Mouse (Mus musculus) stomach, embryonic 16.5 days (tissue): Measurements from ENCODE around the gene Ppp1r14a. TPM values are rescaled to one million over a fixed set of nuclear protein-coding genes. Genes with fewer than 3 reads are reported as not detected.

Source experiments
- ATAC-seq: fragments of 200-750 bp; cut with Nextera tagmentation; 2 replicates; pipeline ENCODE4 v1.8.0; 2017; ENCODE audit warnings: moderate number of reproducible peaks, moderate TSS enrichment; ENCODE audit not compliant: insufficient read depth, low FRiP score
- H3K27ac ChIP-seq: fragments of 300-500 bp; sonication (generic); 2 replicates; pipeline ENCODE4 v1.5.1; 2014; ENCODE audit warnings: low read length
- H3K27me3 ChIP-seq: fragments of 300-500 bp; sonication (generic); 2 replicates; pipeline ENCODE4 v1.6.1; 2014; ENCODE audit warnings: low read length, control low read depth, mixed read lengths; ENCODE audit not compliant: control insufficient read depth, insufficient read depth
- H3K36me3 ChIP-seq: fragments of 300-500 bp; sonication (generic); 2 replicates; pipeline ENCODE4 v1.6.1; 2014; ENCODE audit warnings: low read length; ENCODE audit not compliant: control insufficient read depth, insufficient read depth
- H3K4me1 ChIP-seq: fragments of 300-500 bp; sonication (generic); 2 replicates; pipeline ENCODE4 v1.6.1; 2014; ENCODE audit warnings: low read length, control low read depth, mixed read lengths; ENCODE audit not compliant: control insufficient read depth, insufficient read depth
- H3K4me2 ChIP-seq: fragments of 300-500 bp; sonication (generic); 2 replicates; pipeline ENCODE4 v1.6.1; 2014; ENCODE audit warnings: low read depth, low read length, mixed read lengths
- H3K4me3 ChIP-seq: fragments of 300-500 bp; sonication (generic); replicated peaks from 2 replicates; pipeline ENCODE4 v1.5.1; 2014; ENCODE audit warnings: mild to moderate bottlenecking, low read length
- H3K9ac ChIP-seq: fragments of 300-500 bp; sonication (generic); 2 replicates; pipeline ENCODE4 v1.6.1; 2014; ENCODE audit warnings: low read length
- H3K9me3 ChIP-seq: fragments of 300-500 bp; sonication (generic); replicated peaks from 2 replicates; pipeline ENCODE4 v1.6.1; 2016; ENCODE audit warnings: low read length, control low read depth; ENCODE audit not compliant: control insufficient read depth
- WGBS: fragments of 180-500 bp; shearing (Covaris S2); extraction: QIAGEN DNeasy Blood & Tissue Kit; methylation state at CpG from one replicate; pipeline ENCODE4 v1.1.7; 2014; 5-methylcytosine and 5-hydroxymethylcytosine counted together
- polyA plus RNA-seq: library from polyadenylated mRNA; unstranded; fragments of >200 nt; fragmentation: Nextera tagmentation; extraction: Ambion mirVana; gene quantifications from 2 replicates; pipeline ENCODE4 v1.2.1, GENCODE M21; 2015

Ppp1r14a gene
- polyA plus RNA-seq, 1 experiment from 2014 or later = 48.8 TPM

GRCm38 (mm10) chr7:29313572-29314261, 24.6 kb downstream of the Ppp1r14a start:
- H3K4me1 ChIP-seq = peaks cover 34% of the 10 kb centered on the region
- 51% methylated on average over 9 of the region's 9 CpGs for WGBS
- no peak for ATAC-seq
- H3K27ac ChIP-seq = no peak overlapping the region
- H3K36me3 ChIP-seq = no peaks in the 10 kb centered on the region
- no peak overlapping the region for H3K4me2 ChIP-seq
- peaks cover 3% of the 10 kb centered on the region; the same call in 1 of the 2 replicates for H3K27me3 ChIP-seq
- H3K9ac ChIP-seq = no peak overlapping the region
- no peaks in the 10 kb centered on the region for H3K9me3 ChIP-seq
- no peak overlapping the region for H3K4me3 ChIP-seq

- no peak overlapping the region for H3K9ac ChIP-seq
Observed at GRCm38 (mm10) chr7:29314844-29315628, 25.9 kb downstream of the Ppp1r14a start.

GRCm38 (mm10) chr7:29316137-29316734, 27.1 kb downstream of the Ppp1r14a start:
- Histone ChIP-seq H3K9ac (peak overlapping the region; percentile 31; the same call in 1 of the 2 replicates), H3K27me3 (no peaks in the 10 kb centered on the region; the same call in 1 of the 2 replicates), H3K36me3 (no peaks in the 10 kb centered on the region), H3K4me3 (no peak overlapping the region), H3K27ac (peak overlapping the region; percentile 86), H3K4me1 (peaks cover 42% of the 10 kb centered on the region), H3K4me2 (no peak overlapping the region), H3K9me3 (no peaks in the 10 kb centered on the region)
- 67% methylated on average over 17 of the region's 17 CpGs for WGBS
- no peak for ATAC-seq

More at GRCm38 (mm10) chr7:29314844-29315628, 25.9 kb downstream of the Ppp1r14a start:
- Histone ChIP-seq H3K27ac (no peak overlapping the region), H3K4me1 (peaks cover 36% of the 10 kb centered on the region), H3K36me3 (no peaks in the 10 kb centered on the region), H3K27me3 (no peaks in the 10 kb centered on the region; the same call in 1 of the 2 replicates), H3K4me2 (no peak overlapping the region), H3K4me3 (no peak overlapping the region), H3K9me3 (no peaks in the 10 kb centered on the region)
- no peak for ATAC-seq
- 77% methylated on average over 13 of the region's 13 CpGs for WGBS

GRCm38 (mm10) chr7:29316976-29317375, 27.9 kb downstream of the Ppp1r14a start:
- Histone ChIP-seq H3K4me3 (no peak overlapping the region), H3K36me3 (no peaks in the 10 kb centered on the region), H3K4me1 (peaks cover 42% of the 10 kb centered on the region), H3K4me2 (peak overlapping the region; percentile 46), H3K9me3 (no peaks in the 10 kb centered on the region), H3K27ac (peak overlapping the region; percentile 86), H3K27me3 (no peaks in the 10 kb centered on the region), H3K9ac (peak overlapping the region; percentile 60)
- ATAC-seq = peak; percentile 26; the same call in 1 of the 2 replicates
- 5% methylated on average over 10 of the region's 10 CpGs for WGBS

- ATAC-seq = peak; percentile 35; the same call in 1 of the 2 replicates
- Histone ChIP-seq H3K36me3 (no peaks in the 10 kb centered on the region), H3K9ac (peak overlapping the region; percentile 60), H3K27me3 (no peaks in the 10 kb centered on the region), H3K27ac (peak overlapping the region; percentile 86), H3K4me1 (peaks cover 42% of the 10 kb centered on the region), H3K4me2 (peak overlapping the region; percentile 46), H3K9me3 (no peaks in the 10 kb centered on the region), H3K4me3 (no peak overlapping the region)
- 0% methylated on average over 2 of the region's 2 CpGs for WGBS
Observed at GRCm38 (mm10) chr7:29317558-29317957, 28.4 kb downstream of the Ppp1r14a start.

- H3K9ac ChIP-seq = peak overlapping the region; percentile 65
Observed at GRCm38 (mm10) chr7:29318115-29318911, 29.2 kb downstream of the Ppp1r14a start.

GRCm38 (mm10) chr7:29319337-29320307, 30.5 kb downstream of the Ppp1r14a start:
- Histone ChIP-seq H3K4me3 (peak overlapping the region; percentile 32), H3K27ac (peak overlapping the region; percentile 86), H3K4me2 (peak overlapping the region; percentile 46), H3K27me3 (no peaks in the 10 kb centered on the region), H3K36me3 (peaks cover 6% of the 10 kb centered on the region; the same call in 1 of the 2 replicates), H3K4me1 (peaks cover 42% of the 10 kb centered on the region), H3K9ac (peak overlapping the region; percentile 65), H3K9me3 (no peaks in the 10 kb centered on the region)
- 0 out of 2 replicates have a peak, but pooled peaks have one; percentile 8 for ATAC-seq
- WGBS = 13% methylated on average over 19 of the region's 19 CpGs

More at GRCm38 (mm10) chr7:29318115-29318911, 29.2 kb downstream of the Ppp1r14a start:
- WGBS = 8% methylated on average over 18 of the region's 18 CpGs
- Histone ChIP-seq H3K4me1 (peaks cover 42% of the 10 kb centered on the region), H3K27ac (peak overlapping the region; percentile 86), H3K4me2 (peak overlapping the region; percentile 46), H3K9me3 (no peaks in the 10 kb centered on the region), H3K4me3 (peak overlapping the region; percentile 32), H3K27me3 (no peaks in the 10 kb centered on the region), H3K36me3 (no peaks in the 10 kb centered on the region)
- peak; percentile 43 for ATAC-seq
